Mouse (Mus musculus) olfactory bulb, adult 2 months (tissue): ENCODE data around the gene Cfap126.
"Not testable (repeated sequence)": the region's sequence is repeated elsewhere in the genome, so short reads cannot be mapped to it uniquely, and the experiment has no call there.

Source experiments
- CTCF ChIP-seq: fragments of 200-500 bp; IDR thresholded peaks from 2 replicates; pipeline ENCODE4 v1.5.1; 2012; ENCODE audit warnings: low read depth, mild to moderate bottlenecking, low read length, moderate library complexity; ENCODE audit not compliant: insufficient read depth
- POLR2A ChIP-seq: fragments of 200-500 bp; IDR thresholded peaks from 2 replicates; pipeline ENCODE4 v1.6.1; 2012; ENCODE audit warnings: mild to moderate bottlenecking, low read depth, low read length, moderate library complexity; ENCODE audit not compliant: insufficient read depth

GRCm38 (mm10) chr1:171077955-171078354 lies 35.8 kb upstream of the Cfap126 start:
- not testable (repeated sequence) for TF ChIP-seq CTCF, POLR2A
